Mouse (Mus musculus) heart, embryonic 15.5 days (tissue): ENCODE results near the gene Asic3. TPM values are rescaled to one million over a fixed set of nuclear protein-coding genes. Genes with fewer than 3 reads are reported as not detected.
A peak's percentile ranks its signal among the peaks of the same experiment; 100 is the strongest.

Experiments
- ATAC-seq: fragments of 200-750 bp; cut with Nextera tagmentation; replicated peaks from 2 replicates; pipeline ENCODE4 v1.8.0; 2017; ENCODE audit warnings: low read depth, moderate TSS enrichment; ENCODE audit not compliant: insufficient number of reproducible peaks, insufficient read depth, low FRiP score
- H3K27ac ChIP-seq: fragments of 300-500 bp; sonication (generic); 2 replicates; pipeline ENCODE4 v1.5.1; 2015; ENCODE audit warnings: mild to moderate bottlenecking, inconsistent platforms
- H3K27me3 ChIP-seq: fragments of 300-500 bp; sonication (generic); 2 replicates; pipeline ENCODE4 v1.6.1; 2015; ENCODE audit warnings: inconsistent platforms
- H3K36me3 ChIP-seq: fragments of 300-500 bp; sonication (generic); 2 replicates; pipeline ENCODE4 v1.6.1; 2015; ENCODE audit warnings: mild to moderate bottlenecking, inconsistent platforms
- H3K4me1 ChIP-seq: fragments of 300-500 bp; sonication (generic); replicated peaks from 2 replicates; pipeline ENCODE4 v1.6.1; 2015; ENCODE audit warnings: inconsistent platforms
- H3K4me2 ChIP-seq: fragments of 300-500 bp; sonication (generic); 2 replicates; pipeline ENCODE4 v1.6.1; 2015; ENCODE audit warnings: inconsistent platforms, mild to moderate bottlenecking, moderate library complexity
- H3K4me3 ChIP-seq: fragments of 300-500 bp; sonication (generic); 2 replicates; pipeline ENCODE4 v1.5.1; 2015; ENCODE audit warnings: mild to moderate bottlenecking, inconsistent platforms
- H3K9ac ChIP-seq: fragments of 300-500 bp; sonication (generic); 2 replicates; pipeline ENCODE4 v1.6.1; 2015; ENCODE audit warnings: mild to moderate bottlenecking, inconsistent platforms
- H3K9me3 ChIP-seq: fragments of 300-500 bp; sonication (generic); replicated peaks from 2 replicates; pipeline ENCODE4 v1.6.1; 2016; ENCODE audit warnings: inconsistent platforms
- WGBS: fragments of 180-500 bp; shearing (Covaris S2); methylation state at CpG from one replicate; pipeline ENCODE4 v1.1.7; 2015; ENCODE audit warnings: mixed read lengths; 5-methylcytosine and 5-hydroxymethylcytosine counted together
- polyA plus RNA-seq: library from polyadenylated mRNA; unstranded; fragments of >200 nt; fragmentation: Nextera tagmentation; extraction: Ambion mirVana; gene quantifications from 2 replicates; pipeline ENCODE4 v1.2.1, GENCODE M21; 2015

Gene Asic3
- not detected in 2 replicates for polyA plus RNA-seq

GRCm38 (mm10) chr5:24413042-24413693, at the start of gene Asic3:
Asic3 (plus strand) TSS chr5:24413392.
- no peaks in the 10 kb centered on the region for H3K9me3 ChIP-seq
- ATAC-seq: no peak
- H3K9ac ChIP-seq: no peak within 1 kb of the TSS
- 0 out of 2 replicates have a peak, but pooled peaks cover 3% of the 10 kb centered on the region for H3K36me3 ChIP-seq
- 34% methylated on average over 11 of the region's 11 CpGs for WGBS
- H3K4me2 ChIP-seq: no peak within 1 kb of the TSS
- no peak within 1 kb of the TSS for H3K4me3 ChIP-seq
- H3K27ac ChIP-seq: no peak within 1 kb of the TSS
- H3K4me1 ChIP-seq: peaks cover 20% of the 10 kb centered on the region; the same call in 1 of the 2 replicates
- H3K27me3 ChIP-seq: peaks cover 23% of the 10 kb centered on the region

- H3K27ac ChIP-seq: 0 out of 2 replicates have a peak overlapping the region, but pooled peaks have one; percentile 10
- no peaks in the 10 kb centered on the region for H3K9me3 ChIP-seq
- no peaks in the 10 kb centered on the region for H3K36me3 ChIP-seq
- H3K27me3 ChIP-seq: no peaks in the 10 kb centered on the region; the same call in 1 of the 2 replicates
- no peak overlapping the region for H3K4me2 ChIP-seq
- H3K9ac ChIP-seq: no peak overlapping the region
- no peak overlapping the region for H3K4me3 ChIP-seq
- peaks cover 15% of the 10 kb centered on the region for H3K4me1 ChIP-seq
- ATAC-seq: no peak
- WGBS: 86% methylated on average over 2 of the region's 2 CpGs
These were observed 49.7 kb upstream of the Asic3 start for GRCm38 (mm10) chr5:24363467-24363866.

GRCm38 (mm10) chr5:24364061-24364460, 49.1 kb upstream of the Asic3 start:
- peaks cover 15% of the 10 kb centered on the region for H3K4me1 ChIP-seq
- 60% methylated on average over 3 of the region's 3 CpGs for WGBS
- no peak overlapping the region for H3K9ac ChIP-seq
- H3K4me2 ChIP-seq: no peak overlapping the region
- H3K9me3 ChIP-seq: no peaks in the 10 kb centered on the region
- ATAC-seq: no peak
- H3K4me3 ChIP-seq: no peak overlapping the region
- no peaks in the 10 kb centered on the region for H3K36me3 ChIP-seq
- H3K27ac ChIP-seq: peak overlapping the region; percentile 79
- no peaks in the 10 kb centered on the region; the same call in 1 of the 2 replicates for H3K27me3 ChIP-seq

GRCm38 (mm10) chr5:24364508-24364907, 48.7 kb upstream of the Asic3 start, which contains the start of gene Nos3:
Nos3 (plus strand) TSS chr5:24364810.
- Histone ChIP-seq H3K9me3 (no peaks in the 10 kb centered on the region), H3K36me3 (no peaks in the 10 kb centered on the region), H3K27me3 (no peaks in the 10 kb centered on the region), H3K4me2 (peak within 1 kb of the TSS; percentile 49), H3K4me3 (peak within 1 kb of the TSS; percentile 48), H3K27ac (peak within 1 kb of the TSS; percentile 79), H3K9ac (peak within 1 kb of the TSS; percentile 52), H3K4me1 (peaks cover 15% of the 10 kb centered on the region)
- peak; percentile 61 for ATAC-seq
- WGBS: 66% methylated on average over 12 of the region's 12 CpGs

- Histone ChIP-seq H3K9me3 (no peaks in the 10 kb centered on the region), H3K36me3 (no peaks in the 10 kb centered on the region), H3K4me1 (peaks cover 15% of the 10 kb centered on the region), H3K9ac (peak overlapping the region; percentile 52), H3K4me2 (peak overlapping the region; percentile 49), H3K27ac (peak overlapping the region; percentile 79), H3K27me3 (no peaks in the 10 kb centered on the region), H3K4me3 (peak overlapping the region; percentile 48)
- ATAC-seq: no peak
- 72% methylated on average over 10 of the region's 10 CpGs for WGBS
These were observed 48.2 kb upstream of the Asic3 start for GRCm38 (mm10) chr5:24364963-24365362.

- Histone ChIP-seq H3K4me2 (peak overlapping the region; percentile 49), H3K27ac (peak overlapping the region; percentile 79), H3K9ac (peak overlapping the region; percentile 52), H3K27me3 (no peaks in the 10 kb centered on the region), H3K4me3 (peak overlapping the region; percentile 48), H3K4me1 (peaks cover 11% of the 10 kb centered on the region), H3K36me3 (no peaks in the 10 kb centered on the region), H3K9me3 (no peaks in the 10 kb centered on the region)
- 12% methylated on average over 5 of the region's 5 CpGs for WGBS
- ATAC-seq: peak; percentile 47; the same call in 1 of the 2 replicates
These were observed 47.7 kb upstream of the Asic3 start for GRCm38 (mm10) chr5:24365528-24365927.

GRCm38 (mm10) chr5:24366426-24366825, 46.8 kb upstream of the Asic3 start:
- H3K4me2 ChIP-seq: peak overlapping the region; percentile 49

GRCm38 (mm10) chr5:24369767-24370166, 43.4 kb upstream of the Asic3 start:
- H3K4me1 ChIP-seq: peaks cover 20% of the 10 kb centered on the region
- H3K4me2 ChIP-seq: no peak overlapping the region
- H3K4me3 ChIP-seq: no peak overlapping the region
- no peak for ATAC-seq
- H3K9me3 ChIP-seq: no peaks in the 10 kb centered on the region
- no peak overlapping the region for H3K27ac ChIP-seq
- no peak overlapping the region for H3K9ac ChIP-seq
- H3K27me3 ChIP-seq: no peaks in the 10 kb centered on the region
- no peaks in the 10 kb centered on the region for H3K36me3 ChIP-seq
- 84% methylated on average over 9 of the region's 9 CpGs for WGBS

More at GRCm38 (mm10) chr5:24366426-24366825, 46.8 kb upstream of the Asic3 start:
- H3K27me3 ChIP-seq: no peaks in the 10 kb centered on the region
- H3K4me1 ChIP-seq: peaks cover 9% of the 10 kb centered on the region
- no peaks in the 10 kb centered on the region for H3K36me3 ChIP-seq
- H3K4me3 ChIP-seq: peak overlapping the region; percentile 48; the same call in 1 of the 2 replicates
- no peak overlapping the region for H3K27ac ChIP-seq
- no peak overlapping the region for H3K9ac ChIP-seq
- H3K9me3 ChIP-seq: no peaks in the 10 kb centered on the region
- ATAC-seq: no peak
- 70% methylated on average over 9 of the region's 9 CpGs for WGBS

GRCm38 (mm10) chr5:24373807-24374206, 39.4 kb upstream of the Asic3 start:
- Histone ChIP-seq H3K9me3 (no peaks in the 10 kb centered on the region), H3K4me1 (peaks cover 16% of the 10 kb centered on the region), H3K9ac (no peak overlapping the region), H3K36me3 (no peaks in the 10 kb centered on the region), H3K27me3 (no peaks in the 10 kb centered on the region), H3K27ac (peak overlapping the region; percentile 63), H3K4me2 (no peak overlapping the region), H3K4me3 (no peak overlapping the region)
- 77% methylated on average over 5 of the region's 5 CpGs for WGBS
- ATAC-seq: no peak

GRCm38 (mm10) chr5:24374216-24374615, 39.0 kb upstream of the Asic3 start:
- Histone ChIP-seq H3K9me3 (no peaks in the 10 kb centered on the region), H3K4me1 (peaks cover 16% of the 10 kb centered on the region), H3K27me3 (no peaks in the 10 kb centered on the region), H3K9ac (no peak overlapping the region), H3K36me3 (no peaks in the 10 kb centered on the region), H3K4me2 (no peak overlapping the region), H3K27ac (peak overlapping the region; percentile 63), H3K4me3 (no peak overlapping the region)
- 0 out of 2 replicates have a peak, but pooled peaks have one; percentile 8 for ATAC-seq
- 22% methylated on average over 6 of the region's 6 CpGs for WGBS

GRCm38 (mm10) chr5:24374666-24375328, 38.4 kb upstream of the Asic3 start:
- Histone ChIP-seq H3K27me3 (no peaks in the 10 kb centered on the region), H3K4me2 (no peak overlapping the region), H3K27ac (peak overlapping the region; percentile 5; the same call in 1 of the 2 replicates), H3K4me1 (peaks cover 22% of the 10 kb centered on the region), H3K9me3 (no peaks in the 10 kb centered on the region), H3K36me3 (no peaks in the 10 kb centered on the region), H3K9ac (no peak overlapping the region), H3K4me3 (no peak overlapping the region)
- ATAC-seq: no peak
- WGBS: 41% methylated on average over 7 of the region's 7 CpGs
